Mouse (Mus musculus): ENCODE results near the gene Stx19.

Stx19 gene

GRCm38 (mm10) chr16:62860140-62860539 lies 45.7 kb downstream of the Stx19 start:
- TF ChIP-seq GATA4 (IDR thresholded peaks at IDR 0.05; ENCODE audit: insufficient replicate concordance, low read length) = no peak

- TF ChIP-seq GATA4 (IDR thresholded peaks at IDR 0.05; ENCODE audit: insufficient replicate concordance, low read length) = no peak
Observed at GRCm38 (mm10) chr16:62861455-62861854, 47.0 kb downstream of the Stx19 start.

- TF ChIP-seq GATA4 (IDR thresholded peaks at IDR 0.05; ENCODE audit: insufficient replicate concordance, low read length) = no peak
Observed at GRCm38 (mm10) chr16:62872688-62873117, 58.2 kb downstream of the Stx19 start.

- TF ChIP-seq GATA4 (IDR thresholded peaks at IDR 0.05; ENCODE audit: insufficient replicate concordance, low read length) = no peak
Observed at GRCm38 (mm10) chr16:62873180-62873579, 58.7 kb downstream of the Stx19 start.

Measured in liver, adult (tissue).